7 mouse cellular contexts compared by ENCODE assay signal in the genomic region with DNA sequence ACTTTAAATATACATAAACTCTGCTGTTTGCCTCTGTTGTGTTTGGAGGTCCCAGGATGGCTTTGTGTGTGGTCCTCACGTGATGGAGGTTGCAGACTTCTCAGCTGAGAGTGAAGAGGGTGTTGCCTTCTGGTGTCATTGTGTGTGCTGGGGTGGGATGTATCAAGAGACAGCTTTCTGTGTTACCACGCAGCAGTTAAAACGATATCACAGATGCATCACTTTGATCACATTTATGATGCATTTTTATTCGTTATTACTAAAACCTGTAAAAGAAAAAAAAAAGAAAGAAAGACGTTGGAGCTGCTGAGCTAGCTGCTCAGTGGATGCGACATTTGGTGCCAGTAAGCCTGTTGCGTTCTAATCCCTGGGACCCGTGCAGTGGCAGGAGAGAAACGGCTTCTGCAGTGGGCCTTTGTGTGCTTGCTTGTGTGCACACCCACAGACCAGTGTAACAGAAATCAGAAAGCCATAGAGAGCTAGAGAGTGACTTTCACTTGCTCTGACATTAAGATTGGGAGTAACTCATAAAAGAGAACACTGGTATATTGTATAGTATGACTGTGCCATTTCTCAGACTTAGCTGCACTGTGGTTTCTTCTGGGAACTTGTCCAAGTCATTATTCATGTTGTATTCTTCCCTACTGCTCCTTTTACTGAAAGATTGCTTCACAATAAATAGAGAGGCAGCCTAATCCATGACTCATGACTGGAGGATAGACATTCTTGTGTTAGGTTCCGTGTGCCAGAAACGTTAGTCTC. TPM values are rescaled to one million over a fixed set of nuclear protein-coding genes. Genes with fewer than 3 reads are reported as not detected.
DNase-seq lines count a peak whose midpoint lies in the region; ATAC-seq and TF ChIP-seq lines count a peak whose summit lies in the region.

No protein-coding gene starts in this region.

- no peak for ATAC-seq in liver, embryonic 12.5 days
- ATAC-seq in intestine, embryonic 16.5 days = peak; percentile 52
- peak; percentile 87 for ATAC-seq in midbrain, embryonic 12.5 days (ENCODE audit: low FRiP score, low read depth)

- no peaks in the 10 kb centered on the region for H3K9me3 ChIP-seq in liver, embryonic 12.5 days (replicated peaks)
- H3K9me3 ChIP-seq in intestine, embryonic 16.5 days (ENCODE audit: control insufficient read depth, low read length) = no peaks in the 10 kb centered on the region
- no peaks in the 10 kb centered on the region for H3K9me3 ChIP-seq in midbrain, embryonic 12.5 days

- TF ChIP-seq CTCF in liver, adult 2 months (IDR thresholded peaks at IDR 0.05; ENCODE audit: low read depth, low read length) = no peak

- H3K4me3 ChIP-seq in liver, adult 2 months (ENCODE audit: insufficient read depth, low read depth, low read length) = no peak overlapping the region
- no peak overlapping the region for H3K4me3 ChIP-seq in liver, embryonic 12.5 days
- no peak overlapping the region for H3K4me3 ChIP-seq in intestine, embryonic 16.5 days (ENCODE audit: low read length)
- H3K4me3 ChIP-seq in midbrain, embryonic 12.5 days = no peak overlapping the region

- peaks cover 5% of the 10 kb centered on the region; the same call in 1 of the 2 replicates for H3K79me2 ChIP-seq in liver, adult 2 months (ENCODE audit: control insufficient read depth, insufficient read depth, low read length)

- H3K27me3 ChIP-seq in liver, adult 2 months (ENCODE audit: control insufficient read depth, insufficient read depth, low read length) = no peaks in the 10 kb centered on the region
- H3K27me3 ChIP-seq in liver, embryonic 12.5 days (replicated peaks) = no peaks in the 10 kb centered on the region
- H3K27me3 ChIP-seq in intestine, embryonic 16.5 days (replicated peaks; ENCODE audit: control insufficient read depth, insufficient read depth, low read length) = no peaks in the 10 kb centered on the region
- H3K27me3 ChIP-seq in midbrain, embryonic 12.5 days = no peaks in the 10 kb centered on the region

- no peak for TF ChIP-seq POLR2A in liver, adult 2 months (IDR thresholded peaks at IDR 0.05; ENCODE audit: extremely low read depth, insufficient read depth, low read length)

- H3K36me3 ChIP-seq in liver, adult 2 months (ENCODE audit: control insufficient read depth, insufficient read depth, low read length) = no peaks in the 10 kb centered on the region
- H3K36me3 ChIP-seq in liver, embryonic 12.5 days = no peaks in the 10 kb centered on the region
- H3K36me3 ChIP-seq in intestine, embryonic 16.5 days (ENCODE audit: control insufficient read depth, insufficient read depth, low read length) = no peaks in the 10 kb centered on the region
- H3K36me3 ChIP-seq in midbrain, embryonic 12.5 days = no peaks in the 10 kb centered on the region

- DNase-seq in liver, adult 2 months (ENCODE audit: extremely low read depth, low read depth, low spot score) = peak; percentile 56
- DNase-seq in NIH3T3 (ENCODE audit: low read depth) = peak; percentile 98
- DNase-seq in embryo, embryonic 11 days = peak; percentile 46
- DNase-seq in c-Kit-positive CD71-positive TER-119-positive erythroid progenitor cells, embryonic 14.5 days (ENCODE audit: low spot score) = no peak

- H3K9ac ChIP-seq in liver, adult 2 months (ENCODE audit: low read depth, low read length) = no peak overlapping the region
- H3K9ac ChIP-seq in liver, embryonic 12.5 days = no peak overlapping the region
- no peak overlapping the region for H3K9ac ChIP-seq in intestine, embryonic 16.5 days (ENCODE audit: low read depth, low read length)
- no peak overlapping the region for H3K9ac ChIP-seq in midbrain, embryonic 12.5 days (replicated peaks)

- peak overlapping the region; percentile 30 for H3K27ac ChIP-seq in liver, adult 2 months (replicated peaks; ENCODE audit: insufficient read depth, low read depth, low read length)
- H3K27ac ChIP-seq in liver, embryonic 12.5 days = no peak overlapping the region
- peak overlapping the region; percentile 59 for H3K27ac ChIP-seq in intestine, embryonic 16.5 days (ENCODE audit: low read length)
- H3K27ac ChIP-seq in midbrain, embryonic 12.5 days (replicated peaks) = peak overlapping the region; percentile 65

- peaks cover 9% of the 10 kb centered on the region for H3K4me1 ChIP-seq in liver, adult 2 months (ENCODE audit: control insufficient read depth, insufficient read depth, low read length)
- peaks cover 22% of the 10 kb centered on the region for H3K4me1 ChIP-seq in liver, embryonic 12.5 days
- peaks cover 5% of the 10 kb centered on the region for H3K4me1 ChIP-seq in intestine, embryonic 16.5 days (ENCODE audit: control insufficient read depth, insufficient read depth, low read length)
- H3K4me1 ChIP-seq in midbrain, embryonic 12.5 days = peaks cover 21% of the 10 kb centered on the region

- no peak overlapping the region for H3K4me2 ChIP-seq in liver, embryonic 12.5 days
- H3K4me2 ChIP-seq in intestine, embryonic 16.5 days (ENCODE audit: low read depth, low read length) = peak overlapping the region; percentile 33
- peak overlapping the region; percentile 23 for H3K4me2 ChIP-seq in midbrain, embryonic 12.5 days (replicated peaks)

- WGBS in liver, adult 2 months = 43% methylated on average over 11 of the region's 11 CpGs
- WGBS in liver, embryonic 12.5 days (ENCODE audit: insufficient replicate concordance) = 71% methylated on average over 11 of the region's 11 CpGs
- WGBS in intestine, embryonic 16.5 days = 34% methylated on average over 11 of the region's 11 CpGs
- WGBS in midbrain, embryonic 12.5 days = 22% methylated on average over 11 of the region's 11 CpGs

RNA-seq across cellular contexts. Expression of a gene that starts 32.7 kb away (rescaled TPM):
- 3.6 and 4.3 TPM in 2 replicates for total RNA-seq in liver, adult 2 months (2014; rRNA removed)
- 1.2 and 1.4 TPM in 2 replicates for polyA plus RNA-seq in liver, adult 2 months (2012; rRNA removed)
- 4.4 and 4.8 TPM in 2 replicates for polyA plus RNA-seq in liver, embryonic 12.5 days (2016; fragmentation: Nextera tagmentation; extraction: Ambion mirVana)
- 4.0 and 4.6 TPM in 2 replicates for polyA plus RNA-seq in intestine, embryonic 16.5 days (2015; fragmentation: Nextera tagmentation; extraction: Ambion mirVana)
- polyA plus RNA-seq in midbrain, embryonic 12.5 days (2016; fragmentation: Nextera tagmentation; extraction: Ambion mirVana) = 12.0 and 12.6 TPM in 2 replicates
